Mouse (Mus musculus): Measurements from ENCODE around the gene Fam133b.

- TF ChIP-seq CTCF (IDR thresholded peaks at IDR 0.05), result no peak
- no peak for TF ChIP-seq EP300 (IDR thresholded peaks at IDR 0.05; ENCODE audit: insufficient read depth, low read depth, low read length)
- TF ChIP-seq POLR2A (IDR thresholded peaks at IDR 0.05; ENCODE audit: insufficient read depth, low read depth, low read length), result no peak
These were observed 46.1 kb upstream of the Fam133b start for GRCm38 (mm10) chr5:3497505-3497925.

Measured in heart, adult 2 months (tissue).